Mouse (Mus musculus) forebrain, embryonic 12.5 days (tissue): ENCODE measurements around the gene Per1. TPM values are rescaled to one million over a fixed set of nuclear protein-coding genes. Genes with fewer than 3 reads are reported as not detected.

Experiments
- ATAC-seq: fragments of 200-750 bp; cut with Nextera tagmentation; 2 replicates; pipeline ENCODE4 v1.8.0; 2017; ENCODE audit warnings: moderate TSS enrichment; ENCODE audit not compliant: low FRiP score
- H3K27ac ChIP-seq: fragments of 300-500 bp; sonication (generic); 2 replicates; pipeline ENCODE4 v1.5.1; 2016; ENCODE audit warnings: mild to moderate bottlenecking
- H3K27me3 ChIP-seq: fragments of 300-500 bp; sonication (generic); 2 replicates; pipeline ENCODE4 v1.6.1; 2016; ENCODE audit warnings: mild to moderate bottlenecking
- H3K36me3 ChIP-seq: fragments of 300-500 bp; sonication (generic); replicated peaks from 2 replicates; pipeline ENCODE4 v1.6.1; 2016; ENCODE audit warnings: mild to moderate bottlenecking
- H3K4me1 ChIP-seq: fragments of 300-500 bp; sonication (generic); 2 replicates; pipeline ENCODE4 v1.6.1; 2016
- H3K4me2 ChIP-seq: fragments of 300-500 bp; sonication (generic); 2 replicates; pipeline ENCODE4 v1.6.1; 2016; ENCODE audit warnings: mild to moderate bottlenecking, moderate library complexity
- H3K4me3 ChIP-seq: fragments of 300-500 bp; sonication (generic); replicated peaks from 2 replicates; pipeline ENCODE4 v1.5.1; 2016; ENCODE audit warnings: mild to moderate bottlenecking
- H3K9ac ChIP-seq: fragments of 300-500 bp; sonication (generic); 2 replicates; pipeline ENCODE4 v1.6.1; 2016; ENCODE audit warnings: mild to moderate bottlenecking
- H3K9me3 ChIP-seq: fragments of 300-500 bp; sonication (generic); 2 replicates; pipeline ENCODE4 v1.6.1; 2016
- WGBS: fragments of 180-500 bp; shearing (Covaris S2); methylation state at CpG from one replicate; pipeline ENCODE4 v1.1.7; 2016; 5-methylcytosine and 5-hydroxymethylcytosine counted together
- polyA plus RNA-seq: library from polyadenylated mRNA; unstranded; fragments of >200 nt; fragmentation: Nextera tagmentation; extraction: Ambion mirVana; gene quantifications from 2 replicates; pipeline ENCODE4 v1.2.1, GENCODE M21; 2016

Per1 gene
- polyA plus RNA-seq, 1 experiment from 2014 or later: 7.8 TPM

DNA sequence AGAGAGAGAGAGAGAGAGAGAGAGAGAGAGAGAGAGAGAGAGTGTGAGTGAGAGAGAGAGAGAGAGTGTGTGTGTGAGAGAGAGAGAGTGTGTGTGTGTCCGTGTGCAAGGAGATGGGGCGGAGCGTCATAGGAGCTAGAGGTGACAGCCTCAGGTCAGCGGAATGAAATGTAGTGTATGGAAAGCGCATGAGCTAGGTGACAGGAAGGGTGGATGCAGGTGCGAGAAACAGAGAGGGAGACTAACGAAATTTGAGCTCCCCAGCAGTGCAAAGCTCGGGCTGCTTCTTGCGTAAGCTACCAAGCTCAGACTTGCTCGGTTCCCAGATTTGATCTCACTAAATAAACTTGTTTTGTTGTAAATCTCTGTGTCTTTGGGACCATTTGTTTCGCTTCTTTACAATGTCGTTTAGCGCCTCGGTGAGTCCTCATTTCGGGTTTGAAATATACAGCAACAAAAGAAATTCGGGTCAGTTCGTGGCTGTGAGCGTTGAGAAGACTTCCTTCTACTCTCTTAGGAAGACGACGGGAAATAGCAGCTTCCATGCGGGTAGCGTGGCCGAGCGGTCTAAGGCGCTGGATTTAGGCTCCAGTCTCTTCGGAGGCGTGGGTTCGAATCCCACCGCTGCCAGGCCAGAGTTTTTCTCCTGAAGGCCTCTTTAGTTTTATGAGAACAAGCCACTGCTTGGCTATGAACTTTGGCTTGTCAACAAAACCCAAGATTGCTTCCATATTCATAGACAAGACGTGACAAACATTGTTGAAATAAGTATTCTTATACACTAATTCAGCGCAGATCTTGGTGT lies 28.9 kb downstream of the Per1 start:
- Histone ChIP-seq H3K36me3 (no peaks in the 10 kb centered on the region), H3K9me3 (no peaks in the 10 kb centered on the region), H3K4me1 (peaks cover 48% of the 10 kb centered on the region), H3K4me2 (peak overlapping the region; percentile 91), H3K4me3 (peak overlapping the region; percentile 80), H3K27me3 (peaks cover 43% of the 10 kb centered on the region), H3K27ac (peak overlapping the region; percentile 77), H3K9ac (peak overlapping the region; percentile 47)
- peak; percentile 60 for ATAC-seq
- under 1% methylated on average over 31 of the region's 31 CpGs for WGBS

DNA sequence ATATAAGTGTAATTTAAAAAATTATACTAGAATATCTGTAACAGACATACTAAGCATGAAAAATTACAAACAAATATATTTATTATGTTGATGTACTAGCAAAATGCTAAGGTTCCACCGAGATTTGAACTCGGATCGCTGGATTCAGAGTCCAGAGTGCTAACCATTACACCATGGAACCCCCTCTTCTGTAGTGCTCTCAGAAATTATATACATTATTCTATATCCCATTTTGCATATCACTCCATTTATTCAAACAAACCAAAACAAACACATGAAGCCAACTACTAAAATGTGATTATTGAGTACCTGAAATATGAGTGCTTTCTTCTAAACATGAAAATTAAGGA lies 29.5 kb downstream of the Per1 start:
- Histone ChIP-seq H3K4me1 (peaks cover 42% of the 10 kb centered on the region), H3K27ac (no peak overlapping the region), H3K4me3 (peak overlapping the region; percentile 80), H3K36me3 (no peaks in the 10 kb centered on the region), H3K27me3 (peaks cover 41% of the 10 kb centered on the region), H3K9me3 (no peaks in the 10 kb centered on the region), H3K9ac (no peak overlapping the region), H3K4me2 (peak overlapping the region; percentile 91; the same call in 1 of the 2 replicates)
- ATAC-seq: no peak
- 0% methylated on average over 3 of the region's 3 CpGs for WGBS

DNA sequence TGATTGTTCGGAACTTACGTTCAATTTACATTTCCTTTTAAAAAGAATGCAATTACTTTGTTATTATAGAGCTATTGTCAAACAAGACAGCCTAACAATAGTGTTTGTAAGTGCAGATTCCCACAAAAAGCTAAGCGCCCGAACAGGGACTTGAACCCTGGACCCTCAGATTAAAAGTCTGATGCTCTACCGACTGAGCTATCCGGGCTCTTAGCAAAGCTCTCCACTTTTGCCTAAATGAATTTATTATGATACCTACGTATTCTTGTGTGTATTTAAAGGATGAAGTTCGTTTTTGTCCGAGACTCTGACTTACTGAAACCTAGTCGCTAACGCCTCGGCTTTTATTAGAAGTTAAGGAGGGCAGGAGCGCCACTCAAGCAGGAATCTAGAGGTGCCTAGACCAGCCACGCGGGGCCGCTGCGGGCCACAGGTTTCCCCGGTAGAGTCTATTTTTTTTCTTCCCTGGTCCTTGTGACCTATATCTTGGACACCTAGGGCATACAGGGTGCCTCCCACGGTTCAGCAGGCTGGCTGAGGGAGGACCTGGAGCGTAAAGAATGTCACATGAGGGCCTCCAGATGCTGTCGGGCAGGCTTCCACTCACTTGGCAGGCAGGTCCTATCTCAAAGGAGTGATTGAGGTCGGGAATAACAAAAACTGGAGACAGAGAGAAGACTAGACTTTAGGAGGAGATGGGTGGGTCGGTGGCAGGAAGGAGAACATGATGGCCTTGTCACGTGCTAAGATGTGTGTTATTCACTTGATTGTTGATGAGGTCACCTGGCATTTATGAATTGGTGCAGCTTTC lies 30.2 kb downstream of the Per1 start:
- Histone ChIP-seq H3K9ac (peak overlapping the region; percentile 63), H3K4me3 (peak overlapping the region; percentile 59), H3K27ac (0 out of 2 replicates have a peak overlapping the region, but pooled peaks have one; percentile 53), H3K4me2 (peak overlapping the region; percentile 67), H3K36me3 (no peaks in the 10 kb centered on the region), H3K4me1 (peaks cover 34% of the 10 kb centered on the region), H3K9me3 (no peaks in the 10 kb centered on the region), H3K27me3 (peaks cover 33% of the 10 kb centered on the region)
- ATAC-seq: peak; percentile 28
- WGBS: under 1% methylated on average over 24 of the region's 24 CpGs

DNA sequence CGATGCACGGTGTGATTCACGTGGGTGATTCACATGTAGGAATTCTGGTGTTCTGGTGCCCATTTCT lies 30.7 kb downstream of the Per1 start, which contains the start of gene Aloxe3:
Aloxe3 (plus strand) TSS at position 45 of the 67 bp plus-strand sequence.
- Histone ChIP-seq H3K9me3 (no peaks in the 10 kb centered on the region), H3K4me1 (peaks cover 30% of the 10 kb centered on the region), H3K36me3 (no peaks in the 10 kb centered on the region), H3K9ac (peak within 1 kb of the TSS; percentile 63), H3K27ac (0 out of 2 replicates have a peak within 1 kb of the TSS, but pooled peaks have one; percentile 53), H3K4me2 (peak within 1 kb of the TSS; percentile 67), H3K27me3 (peaks cover 29% of the 10 kb centered on the region), H3K4me3 (peak within 1 kb of the TSS; percentile 59)
- ATAC-seq: no peak
- 4% methylated on average over 3 of the region's 3 CpGs for WGBS

DNA sequence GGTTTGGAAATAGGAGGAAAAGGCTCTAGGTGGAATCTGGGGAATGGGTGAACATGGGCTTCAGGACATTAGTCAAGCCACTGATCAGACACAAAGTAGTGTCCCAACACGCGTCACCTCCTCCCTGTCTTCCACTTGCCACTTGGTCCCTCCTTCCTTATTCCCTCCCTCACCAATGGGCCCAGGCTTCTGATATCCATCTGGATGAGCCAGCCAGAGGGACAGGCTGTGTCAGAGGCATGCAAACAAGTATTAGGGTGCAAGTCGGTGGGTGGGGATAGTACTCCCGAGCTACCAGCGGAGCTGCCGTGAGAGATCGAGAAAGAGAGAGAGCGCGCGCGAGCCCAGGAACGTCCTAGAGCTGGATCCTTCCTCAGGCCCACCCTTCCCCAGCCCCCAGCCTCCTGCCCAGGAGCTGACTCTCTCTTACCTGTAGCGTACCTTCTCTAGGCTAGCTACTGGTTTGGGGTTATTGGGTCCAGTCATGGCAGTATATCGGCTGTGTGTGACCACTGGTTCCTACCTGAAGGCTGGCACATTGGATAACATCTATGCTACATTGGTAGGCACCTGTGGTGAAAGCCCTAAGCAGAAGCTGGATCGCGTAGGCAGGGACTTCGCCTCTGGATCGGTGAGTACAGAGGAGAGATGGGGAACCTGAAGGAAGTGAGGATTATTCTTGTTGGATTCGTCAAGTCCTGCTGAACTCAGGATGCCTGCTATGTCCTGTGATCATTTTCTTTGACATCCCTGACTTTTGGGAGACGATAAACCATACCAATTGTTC lies 31.1 kb downstream of the Per1 start:
- H3K4me2 ChIP-seq: peak overlapping the region; percentile 67
- H3K27me3 ChIP-seq: peaks cover 25% of the 10 kb centered on the region
- H3K27ac ChIP-seq: no peak overlapping the region
- H3K36me3 ChIP-seq: no peaks in the 10 kb centered on the region
- 10% methylated on average over 19 of the region's 20 CpGs for WGBS
- no peak for ATAC-seq
- no peaks in the 10 kb centered on the region for H3K9me3 ChIP-seq
- peaks cover 26% of the 10 kb centered on the region for H3K4me1 ChIP-seq
- H3K9ac ChIP-seq: peak overlapping the region; percentile 63
- peak overlapping the region; percentile 59 for H3K4me3 ChIP-seq

DNA sequence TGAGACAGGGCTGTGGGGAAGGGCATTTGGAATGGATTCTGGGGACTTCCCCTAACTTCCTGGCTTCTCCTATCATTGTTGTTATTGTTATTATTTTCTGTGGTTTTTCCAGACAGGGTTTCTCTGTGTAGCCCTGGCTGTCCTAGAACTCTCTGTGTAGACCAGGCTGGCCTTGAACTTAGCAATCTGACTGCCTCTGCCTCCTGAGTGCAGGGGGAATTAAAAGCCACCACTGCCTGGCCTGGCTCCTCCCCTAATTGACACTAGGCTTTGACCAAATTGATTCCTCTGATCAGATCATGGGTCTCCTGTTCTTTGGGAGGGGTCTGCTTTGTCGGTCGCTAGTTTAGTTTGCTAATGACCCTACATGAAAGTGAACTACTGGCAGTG lies 31.7 kb downstream of the Per1 start:
- Histone ChIP-seq H3K9ac (no peak overlapping the region), H3K36me3 (no peaks in the 10 kb centered on the region), H3K4me1 (peaks cover 20% of the 10 kb centered on the region), H3K4me3 (no peak overlapping the region), H3K9me3 (no peaks in the 10 kb centered on the region), H3K27me3 (peaks cover 25% of the 10 kb centered on the region), H3K4me2 (peak overlapping the region; percentile 67; the same call in 1 of the 2 replicates), H3K27ac (no peak overlapping the region)
- 50% methylated on average over 2 of the region's 2 CpGs for WGBS
- ATAC-seq: no peak

DNA sequence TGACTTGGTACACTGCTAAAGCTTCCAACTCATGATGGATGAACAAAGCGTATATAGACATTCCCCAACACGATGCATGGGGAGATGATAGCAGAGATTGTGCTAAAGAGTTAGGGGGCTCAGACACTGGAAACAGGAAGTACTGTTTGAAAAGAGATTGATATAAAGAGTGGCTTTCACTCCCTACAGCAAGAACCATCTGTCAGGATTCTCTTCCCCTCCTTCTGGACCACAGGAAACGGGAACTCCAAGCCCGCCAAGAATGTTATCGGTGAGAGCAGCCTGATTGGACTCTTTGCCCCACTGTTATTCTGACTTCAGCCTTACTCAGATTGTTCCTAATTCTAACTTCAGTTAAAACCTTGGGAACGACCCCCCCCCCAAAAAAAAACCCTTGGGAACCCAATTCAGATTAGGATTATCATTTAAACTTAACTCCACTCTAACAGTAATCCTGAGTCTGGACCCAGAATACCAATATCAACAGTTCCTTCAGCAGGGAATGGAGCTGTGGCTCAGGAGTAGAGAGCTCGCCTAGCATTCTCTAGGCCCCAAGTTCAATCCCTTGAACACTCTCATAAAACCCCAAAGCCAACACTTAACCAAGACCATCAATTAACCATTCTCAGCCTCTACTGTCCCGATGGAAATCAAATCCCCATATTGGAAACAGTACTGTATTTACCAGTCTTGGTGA lies 33.6 kb downstream of the Per1 start:
- WGBS: 82% methylated on average over 8 of the region's 8 CpGs
- Histone ChIP-seq H3K4me3 (no peak overlapping the region), H3K4me2 (no peak overlapping the region), H3K27me3 (peaks cover 38% of the 10 kb centered on the region), H3K9me3 (no peaks in the 10 kb centered on the region), H3K36me3 (no peaks in the 10 kb centered on the region), H3K9ac (no peak overlapping the region), H3K27ac (no peak overlapping the region), H3K4me1 (peaks cover 13% of the 10 kb centered on the region)
- ATAC-seq: no peak

DNA sequence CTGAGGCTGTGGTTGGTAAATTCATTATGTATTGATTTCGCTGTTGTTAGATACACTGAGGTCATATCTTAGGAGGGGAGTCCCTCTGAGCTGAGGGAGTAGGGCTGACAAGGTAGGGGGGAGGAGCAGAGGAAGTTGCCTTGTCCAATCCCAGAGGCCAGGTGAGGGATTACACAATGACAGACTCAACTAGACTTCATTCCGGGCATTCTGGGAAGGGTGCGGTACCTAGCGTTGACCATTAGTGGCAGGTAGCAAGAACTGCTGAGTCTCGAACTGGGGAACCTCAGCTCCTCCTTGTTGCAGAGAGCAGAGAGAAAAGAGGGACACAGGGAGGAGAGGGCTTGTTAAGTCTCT lies 38.5 kb downstream of the Per1 start:
- no peak overlapping the region for H3K27ac ChIP-seq
- no peak for ATAC-seq

DNA sequence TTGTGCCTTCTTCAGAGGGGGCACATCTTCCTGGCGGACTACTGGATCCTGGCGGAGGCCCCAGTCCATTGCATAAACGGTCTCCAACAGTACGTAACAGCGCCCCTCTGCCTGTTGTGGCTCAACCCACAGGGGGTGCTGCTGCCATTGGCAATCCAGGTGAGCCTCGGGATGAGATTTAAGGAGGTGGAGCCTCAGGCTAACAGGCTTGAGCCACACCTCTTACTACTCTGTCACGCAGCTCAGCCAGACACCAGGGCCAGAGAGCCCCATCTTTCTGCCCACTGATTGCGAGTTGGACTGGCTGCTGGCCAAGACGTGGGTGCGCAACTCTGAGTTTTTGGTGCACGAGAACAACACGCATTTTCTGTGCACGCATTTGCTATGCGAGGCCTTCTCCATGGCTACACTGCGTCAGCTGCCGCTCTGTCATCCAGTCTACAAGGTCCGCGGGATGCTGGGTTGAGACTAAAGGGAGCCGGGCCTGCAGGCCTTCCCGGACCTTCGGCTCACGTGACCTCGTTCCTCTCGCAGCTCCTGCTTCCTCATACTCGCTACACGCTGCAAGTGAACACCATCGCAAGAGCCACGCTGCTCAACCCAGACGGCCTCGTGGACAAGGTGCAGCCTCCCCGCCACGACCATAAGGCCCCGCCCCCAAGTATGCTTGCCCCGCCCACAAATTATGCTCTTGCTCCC lies 39.1 kb downstream of the Per1 start:
- H3K9ac ChIP-seq: peak overlapping the region; percentile 55
- H3K27ac ChIP-seq: no peak overlapping the region; the same call in 1 of the 2 replicates
- H3K4me1 ChIP-seq: peaks cover 13% of the 10 kb centered on the region
- 3% methylated on average over 34 of the region's 34 CpGs for WGBS
- peak overlapping the region; percentile 70 for H3K4me2 ChIP-seq
- H3K27me3 ChIP-seq: peaks cover 25% of the 10 kb centered on the region
- H3K36me3 ChIP-seq: no peaks in the 10 kb centered on the region
- ATAC-seq: peak; percentile 75
- H3K9me3 ChIP-seq: no peaks in the 10 kb centered on the region
- H3K4me3 ChIP-seq: peak overlapping the region; percentile 47

More for the DNA sequence above, 38.5 kb downstream of the Per1 start:
- Histone ChIP-seq H3K9me3 (no peaks in the 10 kb centered on the region), H3K36me3 (no peaks in the 10 kb centered on the region), H3K4me3 (peak overlapping the region; percentile 47), H3K9ac (no peak overlapping the region; the same call in 1 of the 2 replicates), H3K27me3 (peaks cover 25% of the 10 kb centered on the region), H3K4me2 (peak overlapping the region; percentile 70), H3K4me1 (peaks cover 13% of the 10 kb centered on the region)
- 17% methylated on average over 5 of the region's 5 CpGs for WGBS

DNA sequence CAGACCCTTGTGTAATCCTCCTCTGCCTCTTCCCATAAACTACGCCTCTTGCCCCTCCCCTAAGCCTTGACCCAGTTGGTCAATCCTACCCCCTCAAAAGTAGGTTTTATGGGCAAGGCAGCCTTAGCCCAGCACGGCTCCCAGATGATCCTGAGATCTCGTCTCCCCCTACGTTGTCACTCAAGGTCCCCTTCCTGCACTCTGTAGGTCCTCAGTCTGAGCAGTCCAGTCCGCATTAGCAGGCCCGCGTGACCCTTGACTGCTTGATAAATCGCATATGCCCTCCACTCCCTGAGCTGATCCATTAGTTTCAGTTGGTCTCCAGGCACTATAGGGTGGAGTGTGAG lies 39.6 kb downstream of the Per1 start:
- H3K9me3 ChIP-seq: no peaks in the 10 kb centered on the region
- H3K36me3 ChIP-seq: no peaks in the 10 kb centered on the region
- peaks cover 13% of the 10 kb centered on the region for H3K4me1 ChIP-seq
- 28% methylated on average over 8 of the region's 8 CpGs for WGBS
- H3K27me3 ChIP-seq: peaks cover 27% of the 10 kb centered on the region
- no peak overlapping the region for H3K27ac ChIP-seq
- H3K4me3 ChIP-seq: peak overlapping the region; percentile 47
- peak overlapping the region; percentile 70 for H3K4me2 ChIP-seq
- peak overlapping the region; percentile 55; the same call in 1 of the 2 replicates for H3K9ac ChIP-seq
- no peak; the same call in 1 of the 2 replicates for ATAC-seq

DNA sequence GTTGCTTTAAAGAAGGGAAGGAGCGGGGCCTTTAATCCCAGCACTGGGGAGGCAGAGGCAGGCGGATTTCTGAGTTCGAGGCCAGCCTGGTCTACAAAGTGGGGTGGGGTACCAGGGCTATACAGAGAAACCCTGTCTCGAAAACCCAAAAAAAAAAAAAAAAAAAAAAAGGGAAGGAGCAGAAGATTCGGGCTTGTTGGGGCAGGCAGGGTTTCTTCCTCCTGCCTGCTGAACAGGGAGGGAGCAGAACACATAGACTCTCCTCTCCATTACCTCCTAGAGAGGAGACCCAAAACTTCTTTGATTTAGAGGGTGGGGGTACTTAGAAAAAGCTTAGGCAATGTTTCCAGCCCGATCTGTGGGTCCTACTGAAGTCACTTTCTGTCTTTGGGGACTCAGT lies 40.3 kb downstream of the Per1 start:
- Histone ChIP-seq H3K9me3 (no peaks in the 10 kb centered on the region), H3K4me2 (no peak overlapping the region), H3K36me3 (no peaks in the 10 kb centered on the region), H3K27ac (no peak overlapping the region), H3K4me1 (peaks cover 13% of the 10 kb centered on the region), H3K4me3 (no peak overlapping the region), H3K27me3 (peaks cover 31% of the 10 kb centered on the region), H3K9ac (no peak overlapping the region)
- no peak for ATAC-seq
- WGBS: 95% methylated on average over 6 of the region's 6 CpGs
